ENCODE assay signal across 9 mouse cellular contexts in the genomic region with DNA sequence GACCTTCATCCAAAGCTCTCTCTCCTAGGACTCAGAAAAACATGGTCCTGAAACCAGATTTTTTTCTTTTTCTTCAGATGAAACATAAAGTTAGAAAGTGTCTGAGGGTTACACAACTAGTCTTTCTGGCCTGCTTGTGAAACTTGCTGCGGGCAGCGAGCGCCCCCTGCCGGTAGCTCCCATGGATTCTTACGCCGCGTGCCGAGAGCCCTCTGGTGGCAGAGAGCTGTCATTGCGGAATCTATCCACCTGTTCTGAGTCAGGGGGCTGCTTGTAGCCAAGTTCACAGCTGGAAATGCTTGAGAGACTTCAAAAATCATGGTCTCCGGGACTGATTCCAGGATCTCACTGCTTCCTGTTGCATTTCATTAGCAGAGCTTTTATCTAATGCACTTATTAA.
DNase-seq lines count a peak whose midpoint lies in the region; ATAC-seq and TF ChIP-seq lines count a peak whose summit lies in the region.
"Had no signal": no experiment of that assay in that cellular context is flagged by ENCODE, and none has a peak within 500 bp of the region (broad histone marks: within the 10 kb centered on the region; RNA-seq: fewer than 3 reads in every experiment).

No protein-coding gene starts in this region.

- no peaks in the 10 kb centered on the region for H3K9me3 ChIP-seq in ES-E14 (ENCODE audit: control insufficient read depth, insufficient read depth, low read depth, low read length)
- no peaks in the 10 kb centered on the region for H3K9me3 ChIP-seq in heart, postnatal 0 days (replicated peaks; ENCODE audit: control insufficient read depth, low read length)

- H3K4me1 ChIP-seq in ES-E14 (ENCODE audit: control insufficient read depth in 2 of 2, insufficient read depth in 2 of 2, low read length in 2 of 2, poor library complexity in 1 of 2): peaks cover 0 to 6% of the 10 kb centered on the region in 2 experiments; a peak in 3 of 4 replicates
- H3K4me1 ChIP-seq in embryonic fibroblast, embryonic 13.5 days (ENCODE audit: control insufficient read depth, insufficient read depth, low read length): no peaks in the 10 kb centered on the region
- H3K4me1 ChIP-seq in heart, postnatal 0 days (ENCODE audit: control insufficient read depth, insufficient read depth): no peaks in the 10 kb centered on the region
- H3K4me1 ChIP-seq: megakaryocyte, embryonic 14.5 days had no signal

- ATAC-seq in heart, postnatal 0 days (ENCODE audit: insufficient read depth, low read depth): peak; percentile 33; the same call in 1 of the 2 replicates
- ATAC-seq in erythroid progenitor cell, adult 5-6 weeks (replicated peaks; ENCODE audit: low FRiP score, poor library complexity, severe bottlenecking): no peak

- DNase-seq in ES-E14 (ENCODE audit: low read depth, low spot score): peak; percentile 70
- DNase-seq in adrenal gland, postnatal 4 days (ENCODE audit: low spot score in 2 of 2): peak; percentile 74 to 76
- peak; percentile 56 for DNase-seq in heart, postnatal 0 days (ENCODE audit: low spot score)
- peak; percentile 84 to 93 for DNase-seq in layer of hippocampus, adult 2 months (ENCODE audit: low spot score in 2 of 2)
- peak; percentile 85 for DNase-seq in lung, postnatal 10 days
- DNase-seq in skeletal muscle tissue, adult 2 months (ENCODE audit: low read depth, low spot score): peak; percentile 69

- no peak overlapping the region for H3K27ac ChIP-seq in ES-E14 (ENCODE audit: insufficient read depth, low read depth, low read length, poor library complexity, severe bottlenecking)
- H3K27ac ChIP-seq in embryonic fibroblast, embryonic 13.5 days (ENCODE audit: insufficient read depth, low read length): no peak overlapping the region
- no peak overlapping the region for H3K27ac ChIP-seq in heart, postnatal 0 days (ENCODE audit: low read depth)
- H3K27ac ChIP-seq in layer of hippocampus, adult 2 months: no peak overlapping the region

- H3K4me2 ChIP-seq in heart, postnatal 0 days (ENCODE audit: low read depth, low read length): no peak overlapping the region

- TF ChIP-seq EP300 in heart, postnatal 0 days (IDR thresholded peaks at IDR 0.05; ENCODE audit: low read depth): no peak

- in situ Hi-C loops in ES-E14 (cut with MboI; ENCODE audit: low sequenced_read_pairs in 2 of 2, unreplicated experiment in 2 of 2): no loop called here

- 1% methylated on average over 10 of the region's 10 CpGs for WGBS in heart, postnatal 0 days

- no peak overlapping the region for H3K9ac ChIP-seq in ES-E14 (ENCODE audit: insufficient read depth, low read depth, low read length, poor library complexity, severe bottlenecking)
- H3K9ac ChIP-seq in heart, postnatal 0 days (replicated peaks; ENCODE audit: low read depth, low read length): no peak overlapping the region

- H3K27me3 ChIP-seq in heart, postnatal 0 days (ENCODE audit: control insufficient read depth, insufficient read depth, low read length): no peaks in the 10 kb centered on the region
- H3K27me3 ChIP-seq: megakaryocyte, embryonic 14.5 days had no signal

- no peak for TF ChIP-seq POLR2A in embryonic fibroblast, embryonic 13.5 days (IDR thresholded peaks at IDR 0.05; ENCODE audit: low read depth, low read length)

- no peaks in the 10 kb centered on the region for H3K36me3 ChIP-seq in ES-E14 (ENCODE audit: control insufficient read depth, insufficient read depth, low read length, poor library complexity, severe bottlenecking)
- no peaks in the 10 kb centered on the region for H3K36me3 ChIP-seq in heart, postnatal 0 days (replicated peaks; ENCODE audit: control insufficient read depth, insufficient read depth, low read length)

- peak; percentile 100 for TF ChIP-seq CTCF in embryonic fibroblast, embryonic 13.5 days (IDR thresholded peaks at IDR 0.05; ENCODE audit: borderline replicate concordance, insufficient read depth, low read length)
- peak; percentile 100 for TF ChIP-seq CTCF in heart, postnatal 0 days (IDR thresholded peaks at IDR 0.05; ENCODE audit: low read depth)
- TF ChIP-seq CTCF in layer of hippocampus, adult 2 months (conservative IDR thresholded peaks at IDR 0.05): peak; percentile 99; the same call in 1 of the 2 replicates

- no peak overlapping the region for H3K4me3 ChIP-seq in ES-E14 (ENCODE audit: insufficient read depth in 1 of 2, low read depth in 1 of 2, low read length in 2 of 2, poor library complexity in 1 of 2, severe bottlenecking in 1 of 2)
- H3K4me3 ChIP-seq in embryonic fibroblast, embryonic 13.5 days (ENCODE audit: insufficient read depth, low read length): no peak overlapping the region
- H3K4me3 ChIP-seq in heart, postnatal 0 days (ENCODE audit: low read depth, low read length): no peak overlapping the region
- no peak overlapping the region for H3K4me3 ChIP-seq in layer of hippocampus, adult 2 months
- H3K4me3 ChIP-seq: megakaryocyte, embryonic 14.5 days had no signal

TF ChIP-seq in ES-E14, 5 proteins besides CTCF, POLR2A, EP300 and RAD21:
- TF ChIP-seq HCFC1 (IDR thresholded peaks at IDR 0.05; ENCODE audit: borderline replicate concordance, insufficient read depth, low read length) (no peak; the same call in 1 of the 2 replicates), ZC3H11A (IDR thresholded peaks at IDR 0.05; ENCODE audit: borderline replicate concordance, low read depth, low read length) (peak; percentile 71; the same call in 1 of the 2 replicates)
